Mouse (Mus musculus): ENCODE measurements around the gene Taldo1.
"Not testable (repeated sequence)": the region's sequence is repeated elsewhere in the genome, so short reads cannot be mapped to it uniquely, and the experiment has no call there.

Gene Taldo1

DNA sequence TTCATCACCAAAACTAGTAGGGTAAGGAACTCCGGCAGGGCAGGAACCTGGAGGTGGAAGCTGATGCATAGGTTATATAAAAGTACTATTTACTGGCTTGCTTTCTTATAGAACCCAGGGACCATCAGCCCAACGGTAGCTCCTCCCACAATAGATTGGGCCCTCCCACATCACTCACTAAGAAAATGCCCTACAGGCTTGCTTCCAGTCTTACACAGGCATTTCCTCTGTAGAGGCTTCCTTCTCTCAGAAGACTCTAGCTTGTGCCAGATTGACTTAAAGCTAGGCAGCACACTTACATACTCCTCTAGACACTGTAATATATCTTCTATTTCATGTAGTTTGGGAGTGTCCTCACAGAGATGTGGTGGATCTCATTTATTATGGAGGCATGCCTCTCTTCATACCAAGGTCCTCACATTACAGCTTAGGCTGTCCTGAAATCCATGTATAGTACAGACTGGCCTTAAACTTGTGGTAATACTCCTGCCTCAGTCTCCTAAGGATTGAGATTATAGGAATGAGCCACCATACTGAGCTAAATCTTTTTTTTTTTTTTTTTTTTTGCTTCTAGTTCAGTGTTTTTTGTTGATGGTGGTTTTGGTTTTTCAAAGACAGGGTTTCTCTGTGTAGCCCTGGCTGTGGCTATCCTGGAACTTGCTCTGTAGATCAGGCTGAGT is 4.1 kb upstream of the Taldo1 start:
- DNase-seq (ENCODE audit: low spot score) = no peak

DNA sequence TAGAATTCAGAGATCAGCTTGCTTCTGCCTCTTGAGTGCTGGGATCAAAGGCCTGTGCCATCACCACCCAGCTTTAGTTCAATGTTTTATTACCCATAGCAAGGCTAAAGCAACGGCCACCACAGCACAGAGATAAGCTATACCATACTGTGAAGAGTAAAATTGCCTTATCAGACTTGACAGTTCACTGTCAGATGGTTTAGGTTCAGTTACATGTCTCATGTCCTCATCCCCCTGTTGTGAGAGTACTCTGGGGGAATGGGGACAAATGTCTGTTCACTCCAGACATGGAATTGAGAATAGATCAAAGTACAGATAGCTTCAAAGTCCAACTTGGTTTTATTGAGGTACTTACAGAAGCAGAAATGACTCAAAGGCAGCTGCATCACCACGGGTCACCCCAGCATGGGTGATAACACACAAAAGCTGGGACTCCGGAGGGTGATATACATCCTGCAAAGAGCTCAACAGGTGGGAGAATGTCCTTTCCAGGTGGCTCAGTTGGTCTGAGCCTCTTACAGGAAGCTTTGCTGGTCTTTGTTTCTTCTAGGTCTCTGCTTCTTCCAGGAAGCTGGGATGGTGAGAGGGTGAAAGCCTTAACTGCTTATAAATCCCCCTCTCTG is 3.4 kb upstream of the Taldo1 start:
- no peak for DNase-seq (ENCODE audit: low spot score)

DNA sequence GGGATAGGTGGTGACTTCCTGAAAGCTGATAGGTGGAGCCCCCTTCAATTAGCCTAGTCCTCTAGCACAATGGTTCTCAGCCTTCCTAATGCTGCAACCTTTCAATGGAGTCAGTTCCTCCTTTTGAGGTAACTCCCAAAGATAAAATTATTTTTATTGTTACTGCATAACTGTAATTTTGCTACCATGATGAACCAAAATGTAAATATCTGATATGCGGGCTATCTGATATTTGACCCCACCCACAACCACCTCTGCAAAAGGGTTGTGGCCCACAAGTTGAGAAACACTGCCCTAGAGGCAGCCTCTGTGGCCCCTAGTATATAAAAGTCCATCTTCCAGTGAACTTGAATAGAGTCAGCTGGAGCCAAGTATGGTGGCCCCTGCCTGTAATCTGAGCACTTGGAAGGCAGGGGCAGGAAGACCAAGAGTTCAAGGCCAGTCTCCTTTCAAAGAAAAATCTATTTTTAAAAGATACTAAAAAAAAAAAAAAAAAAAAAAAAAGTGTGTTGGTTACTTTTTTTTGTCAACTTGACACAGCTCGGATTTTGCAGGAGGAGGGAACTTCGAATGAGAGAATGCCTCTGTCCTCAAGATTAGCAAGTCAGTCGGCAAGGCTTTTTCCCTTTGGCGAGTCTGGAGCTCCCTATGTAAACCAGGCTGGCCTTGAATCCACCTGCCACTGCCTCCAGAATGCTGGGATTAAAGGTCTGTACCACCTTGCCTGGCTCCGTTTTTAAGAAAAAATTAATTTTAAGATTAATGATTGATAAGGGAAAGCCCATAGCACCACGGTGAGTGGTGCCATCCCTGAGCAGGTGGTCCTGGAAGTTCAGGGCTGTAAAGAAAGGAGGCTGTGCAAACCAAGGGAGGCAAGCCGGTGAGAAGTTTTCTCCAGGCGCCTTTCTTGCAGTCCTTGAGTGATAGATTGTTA is 1.4 kb upstream of the Taldo1 start:
- no peak for DNase-seq (ENCODE audit: low spot score)

DNA sequence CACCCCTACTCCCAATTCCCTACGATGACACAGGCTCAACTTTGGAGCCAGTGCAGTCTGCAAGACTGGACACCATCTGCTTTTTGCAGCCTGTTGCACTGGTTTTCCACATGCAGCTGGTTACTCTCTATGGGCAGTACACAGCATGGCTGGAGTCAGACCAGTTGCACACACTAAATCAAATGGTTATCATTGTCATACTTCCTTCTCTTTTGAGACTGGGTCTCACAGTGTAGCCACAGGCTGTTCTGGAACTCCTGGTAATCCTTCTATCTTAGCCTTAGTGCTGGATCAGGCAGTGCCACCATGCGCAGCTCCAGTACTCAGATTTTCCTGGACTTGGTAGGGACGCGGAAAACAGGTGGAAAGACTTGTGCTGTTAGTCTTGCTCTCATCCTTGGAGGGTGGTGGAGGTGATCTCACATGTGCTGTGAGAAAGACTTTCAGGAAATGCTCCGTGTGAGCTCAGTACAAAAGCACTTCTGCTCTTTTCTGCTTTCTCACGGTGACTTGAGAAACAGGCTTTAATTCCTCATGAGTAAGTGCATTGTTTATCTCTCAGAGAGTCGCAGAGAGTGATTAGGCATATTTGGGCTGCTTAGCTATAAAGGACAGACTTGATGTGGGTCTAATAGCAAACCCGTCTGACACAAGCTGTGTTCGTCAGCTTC is 688 bp downstream of the Taldo1 start:
- peak; percentile 49 for DNase-seq (ENCODE audit: low spot score)

DNA sequence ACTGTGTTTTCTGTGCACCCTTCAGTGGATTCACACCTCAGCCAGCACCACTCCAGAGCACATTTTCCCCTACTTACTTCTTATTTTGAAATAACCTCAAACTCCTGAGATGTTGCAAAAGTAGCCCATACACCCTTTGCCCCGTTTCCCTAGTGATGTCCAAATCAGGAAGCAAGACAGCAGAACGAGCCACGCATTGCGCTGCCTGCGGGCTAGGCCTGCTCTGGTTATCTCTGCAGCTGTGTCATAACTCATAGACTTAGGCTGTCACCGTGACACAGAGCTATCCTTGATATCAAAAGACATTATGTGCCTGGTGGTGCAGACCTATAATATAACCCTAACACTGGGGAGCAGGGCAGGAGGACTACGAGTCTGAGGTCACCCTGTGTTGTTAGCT is 2.2 kb downstream of the Taldo1 start:
- peak; percentile 79 for DNase-seq (ENCODE audit: low spot score)

DNA sequence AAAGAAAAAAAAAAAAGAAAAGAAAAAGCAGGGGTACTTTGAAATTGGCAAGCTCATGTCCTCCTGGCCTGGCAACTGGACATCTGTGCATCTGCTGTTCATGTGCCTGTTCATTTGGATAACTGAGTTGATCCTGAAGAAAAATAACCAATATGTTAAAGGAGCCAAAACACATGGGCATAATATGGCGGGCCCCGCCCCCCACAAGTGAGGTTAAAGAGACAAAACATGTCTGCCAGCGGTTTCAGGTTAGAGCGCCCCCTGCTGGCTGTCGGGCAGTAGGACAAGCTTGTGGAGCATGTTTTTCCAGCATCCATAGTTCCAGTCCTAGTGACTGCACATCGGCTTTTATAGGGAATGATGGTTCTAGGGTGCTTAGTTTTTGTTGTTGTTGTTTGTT is 2.8 kb downstream of the Taldo1 start:
- peak; percentile 83 for DNase-seq (ENCODE audit: low spot score)

- no peak for DNase-seq (ENCODE audit: low spot score)
Measured at GRCm38 (mm10) chr7:141395348-141395747, 3.3 kb downstream of the Taldo1 start.

GRCm38 (mm10) chr7:141403305-141403704 is 11.3 kb downstream of the Taldo1 start:
- DNase-seq (ENCODE audit: low spot score) = peak; percentile 70

DNA sequence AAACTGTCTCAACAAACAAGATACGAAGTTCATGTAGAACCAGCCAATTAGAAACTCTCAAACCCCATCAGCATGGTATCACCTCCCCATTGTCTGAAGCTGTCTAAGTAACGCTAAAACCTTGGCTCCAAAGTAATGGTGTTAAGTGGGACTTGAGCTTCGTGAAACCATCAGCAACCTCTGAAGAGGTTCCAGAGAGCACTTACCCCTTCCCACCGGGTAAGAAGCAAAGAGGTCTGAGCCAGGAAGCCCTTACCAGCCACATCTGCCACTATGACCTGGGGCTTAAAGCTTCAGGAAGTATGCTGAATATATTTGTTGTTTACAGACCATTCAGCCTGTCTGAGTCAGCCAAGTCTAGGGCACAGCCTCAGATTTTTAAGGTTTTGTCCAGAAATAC is 13.5 kb downstream of the Taldo1 start:
- no peak for DNase-seq (ENCODE audit: low spot score)

DNA sequence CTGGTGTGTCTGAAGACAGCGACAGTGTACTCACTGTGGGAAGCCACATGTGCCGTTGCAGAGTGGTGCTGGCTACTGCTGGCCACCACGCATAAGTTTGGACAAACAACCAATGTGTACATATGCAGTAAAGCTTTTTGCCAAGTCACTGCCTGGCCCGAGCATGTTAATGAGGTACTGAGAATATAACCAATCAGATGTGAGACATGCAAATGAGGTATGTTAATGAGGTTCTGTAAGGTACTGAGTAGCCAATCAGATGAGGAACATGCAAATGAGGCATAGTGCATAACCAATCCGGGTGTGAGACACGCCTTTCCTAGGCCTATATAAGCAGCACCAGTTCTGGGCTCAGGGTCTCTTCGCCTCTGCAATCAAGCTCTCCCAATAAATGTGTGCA is 15.7 kb downstream of the Taldo1 start:
- not testable (repeated sequence) for DNase-seq (ENCODE audit: low spot score)

- DNase-seq (ENCODE audit: low spot score) = peak; percentile 86
Measured at GRCm38 (mm10) chr7:141408833-141409232, 16.8 kb downstream of the Taldo1 start.

DNA sequence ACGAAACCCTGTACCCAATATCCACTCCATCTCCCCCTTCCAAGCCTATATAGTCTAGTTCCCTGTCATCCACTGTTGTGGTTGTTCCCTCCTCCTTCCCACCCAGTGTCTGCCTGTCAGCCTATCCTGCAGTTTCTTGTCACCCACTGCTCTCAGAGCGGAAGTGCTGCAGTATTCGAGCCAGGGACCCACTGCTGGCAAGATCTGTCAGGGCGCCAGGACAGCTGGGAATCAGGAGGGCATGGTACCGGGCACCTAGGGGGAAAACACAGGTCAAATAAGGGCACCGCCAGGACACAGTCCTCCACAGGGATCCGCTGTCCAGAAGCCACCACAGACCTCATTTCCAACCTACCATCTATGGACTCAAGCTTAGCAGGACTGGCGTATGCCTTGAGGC is 18.6 kb downstream of the Taldo1 start:
- no peak for DNase-seq (ENCODE audit: low spot score)

- DNase-seq (ENCODE audit: low spot score) = no peak
Measured at GRCm38 (mm10) chr7:141411667-141412066, 19.7 kb downstream of the Taldo1 start.

DNA sequence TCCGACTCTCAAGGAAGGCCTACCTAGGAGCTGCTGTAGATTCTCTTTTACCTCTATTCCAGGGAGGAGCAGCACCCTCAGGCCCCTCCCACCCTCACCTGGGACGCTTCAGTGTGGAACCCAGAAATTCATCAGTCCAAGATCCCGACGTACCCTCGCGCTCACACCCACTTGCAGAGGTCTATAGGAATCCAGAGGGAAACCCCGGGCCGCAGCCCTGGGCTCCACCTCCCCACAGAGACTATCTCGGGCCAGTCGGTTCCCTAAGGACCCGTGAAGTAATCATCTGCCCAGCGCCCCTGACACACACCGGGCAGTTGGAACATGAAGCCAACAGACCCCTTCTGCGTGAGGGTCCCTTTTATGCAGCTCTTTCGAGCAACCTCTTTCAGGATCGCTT is 21.3 kb downstream of the Taldo1 start:
- DNase-seq (ENCODE audit: low spot score) = no peak

GRCm38 (mm10) chr7:141413809-141414584 is 22.0 kb downstream of the Taldo1 start, which contains the start of gene Gatd1:
Gene Gatd1 (minus strand): TSS chr7:141414136.
- peak; percentile 98 for DNase-seq (ENCODE audit: low spot score)

GRCm38 (mm10) chr7:141416144-141416841 is 24.3 kb downstream of the Taldo1 start:
- DNase-seq (ENCODE audit: low spot score) = no peak

GRCm38 (mm10) chr7:141417731-141418681 is 26.0 kb downstream of the Taldo1 start:
- no peak for DNase-seq (ENCODE audit: low spot score)

- no peak for DNase-seq (ENCODE audit: low spot score)
Measured at GRCm38 (mm10) chr7:141418970-141419369, 27.0 kb downstream of the Taldo1 start.

DNA sequence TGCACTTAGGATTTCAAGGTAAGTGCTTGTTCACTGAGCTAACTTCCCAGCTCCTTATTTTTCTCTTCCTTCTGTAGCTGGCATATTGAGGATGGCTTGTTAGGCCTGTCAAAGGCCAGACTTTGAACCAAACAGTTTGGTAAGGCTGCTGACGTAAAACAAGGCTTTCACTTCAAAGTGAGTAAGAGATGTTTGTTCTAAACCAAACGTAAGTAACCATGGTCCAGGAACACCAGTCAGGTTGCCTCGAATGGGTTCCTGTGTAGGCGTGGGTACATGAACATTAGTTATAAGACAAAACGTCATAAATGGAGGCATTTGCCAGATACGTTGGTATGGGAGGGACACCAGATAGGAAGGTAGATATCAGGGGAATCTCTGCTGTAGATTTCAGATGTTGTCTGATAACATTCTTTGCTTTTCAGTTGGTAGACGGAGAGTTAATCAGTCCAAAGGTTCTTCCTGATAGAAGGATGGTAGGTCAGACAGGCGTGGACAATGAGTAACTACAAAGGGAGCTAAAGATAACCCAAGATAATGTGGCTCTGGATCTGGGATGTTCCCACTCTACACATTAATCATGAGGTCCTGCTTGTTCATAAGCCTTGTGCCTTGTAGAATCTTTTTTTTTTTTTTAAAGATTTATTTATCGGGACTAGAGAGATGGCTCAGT is 28.2 kb downstream of the Taldo1 start:
- DNase-seq (ENCODE audit: low spot score) = no peak

Measured in adipocyte (in vitro differentiated cells).